Mouse (Mus musculus) brown adipose tissue, adult 24 weeks (tissue): ENCODE results near the gene Kcnj5. TPM values are rescaled to one million over a fixed set of nuclear protein-coding genes. Genes with fewer than 3 reads are reported as not detected.

Experiments
- H3K27ac ChIP-seq: fragments of 200-500 bp; replicated peaks from 2 replicates; pipeline ENCODE4 v1.5.1; 2012; ENCODE audit warnings: low read depth, mild to moderate bottlenecking, low read length
- H3K4me1 ChIP-seq: fragments of 200-500 bp; 2 replicates; pipeline ENCODE4 v1.6.1; 2012; ENCODE audit warnings: low read length, mixed read lengths; ENCODE audit not compliant: control insufficient read depth, insufficient read depth, insufficient read length
- H3K4me3 ChIP-seq: fragments of 200-500 bp; 2 replicates; pipeline ENCODE4 v1.5.1; 2012; ENCODE audit warnings: low read depth, mild to moderate bottlenecking, low read length, moderate library complexity; ENCODE audit not compliant: insufficient read depth
- polyA plus RNA-seq: library from polyadenylated mRNA; stranded (reverse); fragments of >200 nt; gene quantifications from 2 replicates; pipeline ENCODE4 v1.2.4, GENCODE M21; 2012; ENCODE audit not compliant: missing spikeins, insufficient read depth, insufficient read length

Gene Kcnj5
- polyA plus RNA-seq, 1 experiment, result not detected

GRCm38 (mm10) chr9:32291618-32292017, 52.5 kb downstream of the Kcnj5 start:
- H3K4me3 ChIP-seq, result no peak overlapping the region
- H3K27ac ChIP-seq, result no peak overlapping the region
- H3K4me1 ChIP-seq, result peaks cover 2% of the 10 kb centered on the region; the same call in 1 of the 2 replicates

GRCm38 (mm10) chr9:32283591-32283990, 60.6 kb downstream of the Kcnj5 start:
- H3K4me3 ChIP-seq, result no peak overlapping the region
- H3K27ac ChIP-seq, result no peak overlapping the region

GRCm38 (mm10) chr9:32280456-32280855, 63.7 kb downstream of the Kcnj5 start:
- Histone ChIP-seq H3K4me1 (no peaks in the 10 kb centered on the region), H3K4me3 (no peak overlapping the region), H3K27ac (no peak overlapping the region)

More at GRCm38 (mm10) chr9:32283591-32283990, 60.6 kb downstream of the Kcnj5 start:
- H3K4me1 ChIP-seq, result no peaks in the 10 kb centered on the region

GRCm38 (mm10) chr9:32279789-32280188, 64.4 kb downstream of the Kcnj5 start:
- Histone ChIP-seq H3K27ac (no peak overlapping the region), H3K4me3 (no peak overlapping the region), H3K4me1 (no peaks in the 10 kb centered on the region)

GRCm38 (mm10) chr9:32278052-32278451, 66.1 kb downstream of the Kcnj5 start:
- no peak overlapping the region for H3K4me3 ChIP-seq

GRCm38 (mm10) chr9:32271896-32272444, 72.2 kb downstream of the Kcnj5 start:
- Histone ChIP-seq H3K4me1 (no peaks in the 10 kb centered on the region), H3K4me3 (no peak overlapping the region), H3K27ac (no peak overlapping the region)

More at GRCm38 (mm10) chr9:32278052-32278451, 66.1 kb downstream of the Kcnj5 start:
- Histone ChIP-seq H3K4me1 (no peaks in the 10 kb centered on the region), H3K27ac (no peak overlapping the region)

Other genes starting within 250 kb of the Kcnj5 start
- gene Arhgap32, start 228.2 kb downstream of the Kcnj5 start, polyA plus RNA-seq, result 13.0 and 14.6 TPM in 2 replicates
- gene Kcnj1, start 28.1 kb upstream of the Kcnj5 start, polyA plus RNA-seq, result not detected in 2 replicates
- gene Fli1, start 198.5 kb upstream of the Kcnj5 start, polyA plus RNA-seq, result 11.7 and 19.1 TPM in 2 replicates